Mouse (Mus musculus) forebrain, embryonic 11.5 days (tissue): ENCODE results near the gene Ccdc12. TPM values are rescaled to one million over a fixed set of nuclear protein-coding genes. Genes with fewer than 3 reads are reported as not detected.

Source experiments
- ATAC-seq: fragments of 200-750 bp; cut with Nextera tagmentation; replicated peaks from 2 replicates; pipeline ENCODE4 v1.8.0; 2017; ENCODE audit warnings: moderate TSS enrichment; ENCODE audit not compliant: low FRiP score
- DNase-seq: peaks from one replicate; pipeline ENCODE4 v3.0.0-alpha.2; 2017; ENCODE audit warnings: low spot score
- H3K27ac ChIP-seq: fragments of 300-500 bp; sonication (generic); 2 replicates; pipeline ENCODE4 v1.5.1; 2014; ENCODE audit warnings: low read depth, low read length
- H3K27me3 ChIP-seq: fragments of 300-500 bp; sonication (generic); 2 replicates; pipeline ENCODE4 v1.6.1; 2014; ENCODE audit warnings: mild to moderate bottlenecking, low read length, mixed read lengths; ENCODE audit not compliant: control insufficient read depth, insufficient read depth
- H3K36me3 ChIP-seq: fragments of 300-500 bp; sonication (generic); 2 replicates; pipeline ENCODE4 v1.6.1; 2014; ENCODE audit warnings: mild to moderate bottlenecking, low read length, moderate library complexity, mixed read lengths; ENCODE audit not compliant: control insufficient read depth, insufficient read depth
- H3K4me1 ChIP-seq: fragments of 300-500 bp; sonication (generic); replicated peaks from 2 replicates; pipeline ENCODE4 v1.6.1; 2014; ENCODE audit warnings: low read length, mixed read lengths; ENCODE audit not compliant: control insufficient read depth, insufficient read depth
- H3K4me2 ChIP-seq: fragments of 300-500 bp; sonication (generic); 2 replicates; pipeline ENCODE4 v1.6.1; 2014; ENCODE audit warnings: low read depth, mild to moderate bottlenecking, low read length, moderate library complexity, mixed read lengths; ENCODE audit not compliant: severe bottlenecking
- H3K4me3 ChIP-seq: fragments of 300-500 bp; sonication (generic); 2 replicates; pipeline ENCODE4 v1.5.1; 2014; ENCODE audit warnings: low read depth, low read length
- H3K9ac ChIP-seq: fragments of 300-500 bp; sonication (generic); 2 replicates; pipeline ENCODE4 v1.6.1; 2014; ENCODE audit warnings: low read length
- H3K9me3 ChIP-seq: fragments of 300-500 bp; sonication (generic); 2 replicates; pipeline ENCODE4 v1.6.1; 2016; ENCODE audit warnings: low read length, mixed read lengths; ENCODE audit not compliant: control insufficient read depth
- WGBS: fragments of 180-500 bp; shearing (Covaris S2); extraction: QIAGEN DNeasy Blood & Tissue Kit; methylation state at CpG from one replicate; pipeline ENCODE4 v1.1.7; 2014; 5-methylcytosine and 5-hydroxymethylcytosine counted together
- polyA plus RNA-seq: library from polyadenylated mRNA; unstranded; fragments of >200 nt; fragmentation: Nextera tagmentation; extraction: Ambion mirVana; gene quantifications from 2 replicates; pipeline ENCODE4 v1.2.1, GENCODE M21; 2014

Ccdc12 gene
- polyA plus RNA-seq, 1 experiment from 2014 or later = 149 TPM

- no peaks in the 10 kb centered on the region for H3K27me3 ChIP-seq
- DNase-seq = no peak
- ATAC-seq = no peak
- 0 out of 2 replicates have a peak, but pooled peaks cover 9% of the 10 kb centered on the region for H3K4me1 ChIP-seq
- H3K9me3 ChIP-seq = no peaks in the 10 kb centered on the region
- WGBS = 73% methylated on average over 6 of the region's 6 CpGs
- no peak overlapping the region for H3K27ac ChIP-seq
- H3K9ac ChIP-seq = no peak overlapping the region
- H3K4me3 ChIP-seq = no peak overlapping the region
- H3K4me2 ChIP-seq = no peak overlapping the region
- no peaks in the 10 kb centered on the region for H3K36me3 ChIP-seq
Observed at GRCm38 (mm10) chr9:110684100-110684831, 28.0 kb downstream of the Ccdc12 start.

- H3K4me1 ChIP-seq = 0 out of 2 replicates have a peak, but pooled peaks cover 9% of the 10 kb centered on the region
Observed at GRCm38 (mm10) chr9:110685187-110685586, 28.9 kb downstream of the Ccdc12 start.

GRCm38 (mm10) chr9:110685591-110685990 lies 29.3 kb downstream of the Ccdc12 start:
- ATAC-seq (no peak), DNase-seq (no peak)
- 0 out of 2 replicates have a peak, but pooled peaks cover 9% of the 10 kb centered on the region for H3K4me1 ChIP-seq
- H3K36me3 ChIP-seq = no peaks in the 10 kb centered on the region
- H3K27ac ChIP-seq = no peak overlapping the region
- no peak overlapping the region for H3K4me3 ChIP-seq
- H3K27me3 ChIP-seq = no peaks in the 10 kb centered on the region
- no peak overlapping the region for H3K4me2 ChIP-seq
- H3K9ac ChIP-seq = no peak overlapping the region
- no peaks in the 10 kb centered on the region for H3K9me3 ChIP-seq
- 89% methylated on average over 5 of the region's 5 CpGs for WGBS

More at GRCm38 (mm10) chr9:110685187-110685586, 28.9 kb downstream of the Ccdc12 start:
- Histone ChIP-seq H3K9ac (no peak overlapping the region), H3K27me3 (no peaks in the 10 kb centered on the region), H3K9me3 (no peaks in the 10 kb centered on the region), H3K27ac (no peak overlapping the region), H3K36me3 (no peaks in the 10 kb centered on the region), H3K4me3 (no peak overlapping the region), H3K4me2 (no peak overlapping the region)
- no peak for ATAC-seq
- DNase-seq = no peak
- WGBS = 84% methylated on average over 8 of the region's 8 CpGs

- 58% methylated on average over 3 of the region's 3 CpGs for WGBS
- H3K4me3 ChIP-seq = no peak overlapping the region
- no peaks in the 10 kb centered on the region for H3K9me3 ChIP-seq
- no peak overlapping the region for H3K9ac ChIP-seq
- no peaks in the 10 kb centered on the region for H3K36me3 ChIP-seq
- no peak for DNase-seq
- ATAC-seq = no peak
- no peak overlapping the region for H3K27ac ChIP-seq
- no peaks in the 10 kb centered on the region for H3K27me3 ChIP-seq
- H3K4me2 ChIP-seq = no peak overlapping the region
- 0 out of 2 replicates have a peak, but pooled peaks cover 9% of the 10 kb centered on the region for H3K4me1 ChIP-seq
Observed at GRCm38 (mm10) chr9:110686472-110686871, 30.2 kb downstream of the Ccdc12 start.

GRCm38 (mm10) chr9:110687061-110687460 lies 30.8 kb downstream of the Ccdc12 start:
- H3K27ac ChIP-seq = no peak overlapping the region
- no peak for ATAC-seq
- 59% methylated on average over 5 of the region's 5 CpGs for WGBS

GRCm38 (mm10) chr9:110687846-110688245 lies 31.5 kb downstream of the Ccdc12 start:
- WGBS = 85% methylated on average over 2 of the region's 2 CpGs
- no peak overlapping the region for H3K4me2 ChIP-seq
- no peaks in the 10 kb centered on the region for H3K9me3 ChIP-seq
- no peaks in the 10 kb centered on the region for H3K27me3 ChIP-seq
- no peak for ATAC-seq
- H3K4me1 ChIP-seq = 0 out of 2 replicates have a peak, but pooled peaks cover 2% of the 10 kb centered on the region
- no peaks in the 10 kb centered on the region for H3K36me3 ChIP-seq
- no peak overlapping the region for H3K27ac ChIP-seq
- DNase-seq = no peak
- H3K9ac ChIP-seq = no peak overlapping the region
- H3K4me3 ChIP-seq = no peak overlapping the region

More at GRCm38 (mm10) chr9:110687061-110687460, 30.8 kb downstream of the Ccdc12 start:
- H3K9me3 ChIP-seq = no peaks in the 10 kb centered on the region
- no peak overlapping the region for H3K9ac ChIP-seq
- no peak overlapping the region for H3K4me3 ChIP-seq
- H3K27me3 ChIP-seq = no peaks in the 10 kb centered on the region
- H3K4me1 ChIP-seq = 0 out of 2 replicates have a peak, but pooled peaks cover 5% of the 10 kb centered on the region
- DNase-seq = no peak
- no peaks in the 10 kb centered on the region for H3K36me3 ChIP-seq
- H3K4me2 ChIP-seq = no peak overlapping the region

GRCm38 (mm10) chr9:110689261-110689779 lies 33.0 kb downstream of the Ccdc12 start:
- no peak overlapping the region for H3K4me2 ChIP-seq
- H3K9me3 ChIP-seq = no peaks in the 10 kb centered on the region
- no peaks in the 10 kb centered on the region for H3K36me3 ChIP-seq
- WGBS = 90% methylated on average over 8 of the region's 8 CpGs
- H3K27me3 ChIP-seq = no peaks in the 10 kb centered on the region
- no peak for DNase-seq
- no peak for ATAC-seq
- no peak overlapping the region for H3K4me3 ChIP-seq
- no peak overlapping the region for H3K27ac ChIP-seq
- no peak overlapping the region for H3K9ac ChIP-seq
- no peaks in the 10 kb centered on the region for H3K4me1 ChIP-seq

- DNase-seq (no peak), ATAC-seq (no peak)
- Histone ChIP-seq H3K27ac (no peak overlapping the region), H3K4me2 (no peak overlapping the region), H3K4me1 (no peaks in the 10 kb centered on the region), H3K4me3 (no peak overlapping the region), H3K27me3 (no peaks in the 10 kb centered on the region), H3K36me3 (no peaks in the 10 kb centered on the region), H3K9ac (no peak overlapping the region), H3K9me3 (no peaks in the 10 kb centered on the region)
- WGBS = 88% methylated on average over 4 of the region's 4 CpGs
Observed at GRCm38 (mm10) chr9:110695165-110695755, 39.0 kb downstream of the Ccdc12 start.
